Mouse (Mus musculus) lung, embryonic 16.5 days (tissue): ENCODE results near the gene Arhgef25. TPM values are rescaled to one million over a fixed set of nuclear protein-coding genes. Genes with fewer than 3 reads are reported as not detected.

Experiments
- ATAC-seq: fragments of 200-750 bp; cut with Nextera tagmentation; 2 replicates; pipeline ENCODE4 v1.8.0; 2017; ENCODE audit warnings: low read depth, mild to moderate bottlenecking, moderate library complexity
- H3K27ac ChIP-seq: fragments of 300-500 bp; sonication (generic); 2 replicates; pipeline ENCODE4 v1.5.1; 2014; ENCODE audit warnings: mild to moderate bottlenecking, control low read depth, low read length
- H3K27me3 ChIP-seq: fragments of 300-500 bp; sonication (generic); 2 replicates; pipeline ENCODE4 v1.6.1; 2014; ENCODE audit warnings: low read depth, low read length, mixed read lengths; ENCODE audit not compliant: control insufficient read depth, insufficient read depth
- H3K36me3 ChIP-seq: fragments of 300-500 bp; sonication (generic); 2 replicates; pipeline ENCODE4 v1.6.1; 2014; ENCODE audit warnings: low read length; ENCODE audit not compliant: control insufficient read depth, insufficient read depth
- H3K4me1 ChIP-seq: fragments of 300-500 bp; sonication (generic); replicated peaks from 2 replicates; pipeline ENCODE4 v1.6.1; 2014; ENCODE audit warnings: low read length, mixed read lengths; ENCODE audit not compliant: control insufficient read depth, insufficient read depth
- H3K4me2 ChIP-seq: fragments of 300-500 bp; sonication (generic); 2 replicates; pipeline ENCODE4 v1.6.1; 2014; ENCODE audit warnings: low read depth, low read length, control low read depth
- H3K4me3 ChIP-seq: fragments of 300-500 bp; sonication (generic); 2 replicates; pipeline ENCODE4 v1.5.1; 2014; ENCODE audit warnings: mild to moderate bottlenecking, low read length, control low read depth
- H3K9ac ChIP-seq: fragments of 300-500 bp; sonication (generic); 2 replicates; pipeline ENCODE4 v1.6.1; 2014; ENCODE audit warnings: low read length, control low read depth
- H3K9me3 ChIP-seq: fragments of 300-500 bp; sonication (generic); 2 replicates; pipeline ENCODE4 v1.6.1; 2016; ENCODE audit warnings: low read length; ENCODE audit not compliant: control insufficient read depth
- WGBS: fragments of 180-500 bp; shearing (Covaris S2); extraction: QIAGEN DNeasy Blood & Tissue Kit; methylation state at CpG from one replicate; pipeline ENCODE4 v1.1.7; 2014; 5-methylcytosine and 5-hydroxymethylcytosine counted together
- polyA plus RNA-seq: library from polyadenylated mRNA; unstranded; fragments of >200 nt; fragmentation: Nextera tagmentation; extraction: Ambion mirVana; gene quantifications from 2 replicates; pipeline ENCODE4 v1.2.1, GENCODE M21; 2015

Gene Arhgef25
- polyA plus RNA-seq, 1 experiment from 2014 or later: 60.3 TPM

- Histone ChIP-seq H3K36me3 (peaks cover 5% of the 10 kb centered on the region; the same call in 1 of the 2 replicates), H3K27me3 (no peaks in the 10 kb centered on the region), H3K4me1 (peaks cover 7% of the 10 kb centered on the region), H3K9ac (peak overlapping the region; percentile 80), H3K4me3 (peak overlapping the region; percentile 73), H3K4me2 (peak overlapping the region; percentile 69), H3K9me3 (no peaks in the 10 kb centered on the region), H3K27ac (no peak overlapping the region; the same call in 1 of the 2 replicates)
- WGBS: 1% methylated on average over 25 of the region's 25 CpGs
- ATAC-seq: peak; percentile 60
Observed at GRCm38 (mm10) chr10:127210961-127211405, 21.1 kb upstream of the Arhgef25 start.

DNA sequence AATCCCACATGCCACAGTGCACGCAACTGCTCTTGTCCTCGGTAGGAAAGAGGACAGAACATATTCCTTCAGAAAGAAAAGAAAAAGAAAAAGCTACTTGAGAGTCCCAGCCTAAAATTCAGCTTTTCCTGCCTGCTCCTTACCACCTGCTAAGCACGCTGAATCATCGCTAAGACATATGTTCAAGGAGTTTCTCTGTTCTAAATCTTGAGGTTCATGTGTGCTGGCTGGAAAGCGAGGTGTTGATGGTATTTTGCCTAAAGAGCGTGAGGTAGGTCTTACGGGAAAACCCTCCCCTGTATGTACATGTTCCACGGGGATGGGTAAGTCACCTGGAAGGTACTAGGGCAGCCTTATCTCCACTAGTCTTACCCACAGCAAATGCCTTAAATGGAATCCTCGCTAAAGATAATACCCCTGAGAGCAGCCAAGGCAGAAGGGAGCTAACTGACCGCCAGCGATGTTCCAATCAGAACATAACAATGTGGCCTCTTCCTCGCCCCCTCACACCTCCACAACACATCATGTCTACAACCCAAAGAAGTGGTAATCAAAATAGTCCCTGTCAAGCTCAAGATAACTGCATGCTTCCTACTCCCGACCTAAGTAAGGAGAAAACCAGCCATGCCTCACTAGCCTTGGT lies 20.2 kb upstream of the Arhgef25 start:
- peak overlapping the region; percentile 73 for H3K4me3 ChIP-seq
- peaks cover 10% of the 10 kb centered on the region for H3K4me1 ChIP-seq
- ATAC-seq: no peak
- 80% methylated on average over 13 of the region's 13 CpGs for WGBS
- H3K27me3 ChIP-seq: no peaks in the 10 kb centered on the region
- peak overlapping the region; percentile 69 for H3K4me2 ChIP-seq
- peaks cover 11% of the 10 kb centered on the region for H3K36me3 ChIP-seq
- H3K27ac ChIP-seq: no peak overlapping the region
- peak overlapping the region; percentile 80 for H3K9ac ChIP-seq
- H3K9me3 ChIP-seq: no peaks in the 10 kb centered on the region

GRCm38 (mm10) chr10:127208921-127209320 lies 19.0 kb upstream of the Arhgef25 start:
- WGBS: 68% methylated on average over 4 of the region's 4 CpGs
- H3K36me3 ChIP-seq: peaks cover 11% of the 10 kb centered on the region
- no peak overlapping the region for H3K9ac ChIP-seq
- no peak for ATAC-seq
- no peaks in the 10 kb centered on the region for H3K27me3 ChIP-seq
- H3K27ac ChIP-seq: no peak overlapping the region
- peaks cover 13% of the 10 kb centered on the region for H3K4me1 ChIP-seq
- H3K4me2 ChIP-seq: no peak overlapping the region
- no peaks in the 10 kb centered on the region for H3K9me3 ChIP-seq
- H3K4me3 ChIP-seq: no peak overlapping the region

DNA sequence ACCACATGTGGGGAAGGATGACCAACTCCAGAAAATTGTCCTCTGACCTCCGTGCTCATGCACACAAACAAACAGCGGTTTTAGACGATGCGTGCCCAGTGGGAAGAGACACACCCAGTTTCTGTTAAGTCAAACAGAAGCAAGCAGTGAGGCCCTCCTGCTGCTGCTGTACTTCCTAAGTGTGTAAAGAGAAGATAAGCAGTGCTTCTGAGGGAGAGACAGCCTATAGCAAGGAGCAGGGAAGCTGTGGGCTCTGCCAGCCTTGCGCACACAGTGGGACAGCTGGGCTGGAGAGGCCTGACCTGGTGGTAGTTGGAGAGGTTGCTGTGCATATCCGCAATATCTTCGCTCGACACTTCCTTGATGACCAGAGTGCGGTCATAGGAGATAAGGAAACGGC lies 15.5 kb upstream of the Arhgef25 start:
- 69% methylated on average over 10 of the region's 10 CpGs for WGBS
- ATAC-seq: no peak
- no peak overlapping the region for H3K4me3 ChIP-seq
- peaks cover 14% of the 10 kb centered on the region for H3K36me3 ChIP-seq
- no peak overlapping the region for H3K4me2 ChIP-seq
- H3K27ac ChIP-seq: no peak overlapping the region
- peaks cover 8% of the 10 kb centered on the region for H3K4me1 ChIP-seq
- no peaks in the 10 kb centered on the region for H3K27me3 ChIP-seq
- H3K9ac ChIP-seq: no peak overlapping the region
- H3K9me3 ChIP-seq: no peaks in the 10 kb centered on the region

DNA sequence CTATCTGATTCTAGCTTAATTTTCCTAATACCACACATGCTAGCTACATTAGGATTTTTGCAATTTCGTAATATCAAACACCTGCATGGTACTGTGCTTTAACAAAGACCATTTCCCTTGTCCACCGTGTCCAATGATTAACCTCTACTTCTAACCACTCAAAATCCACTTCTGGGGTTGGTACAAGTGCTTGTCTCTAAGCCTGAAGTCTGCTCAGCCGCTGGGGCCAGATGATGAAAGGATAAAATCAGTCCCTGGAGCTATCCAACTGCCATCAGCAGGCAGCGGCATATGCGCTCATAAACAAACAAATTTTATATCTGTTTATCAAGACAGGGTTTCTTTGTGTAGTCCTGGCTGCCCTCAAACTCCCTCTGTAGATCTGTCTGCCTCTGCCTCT lies 14.7 kb upstream of the Arhgef25 start:
- H3K4me1 ChIP-seq: peaks cover 6% of the 10 kb centered on the region
- no peaks in the 10 kb centered on the region for H3K9me3 ChIP-seq
- H3K36me3 ChIP-seq: peaks cover 16% of the 10 kb centered on the region
- ATAC-seq: peak; percentile 67
- WGBS: 53% methylated on average over 5 of the region's 5 CpGs
- no peak overlapping the region for H3K4me2 ChIP-seq
- no peaks in the 10 kb centered on the region for H3K27me3 ChIP-seq
- no peak overlapping the region for H3K9ac ChIP-seq
- H3K27ac ChIP-seq: no peak overlapping the region
- H3K4me3 ChIP-seq: no peak overlapping the region

DNA sequence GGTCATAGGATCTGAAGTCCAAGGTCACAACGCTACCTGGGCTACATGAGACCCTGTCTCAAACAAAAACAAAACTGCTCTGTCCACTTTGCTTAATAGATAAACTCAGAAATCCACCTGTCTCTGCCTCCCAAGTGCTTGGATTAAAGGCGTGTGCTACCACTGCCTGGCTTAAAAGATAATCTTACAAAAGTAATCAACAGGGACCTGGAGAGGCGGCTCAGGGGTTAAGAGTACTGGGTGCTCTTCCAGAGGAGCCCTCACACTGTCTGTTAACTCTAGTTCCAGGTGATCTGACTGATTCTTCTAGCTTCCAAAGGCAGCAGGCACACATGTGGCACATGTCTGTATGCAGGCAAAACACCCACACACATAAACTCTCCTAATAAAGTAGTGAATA lies 13.2 kb upstream of the Arhgef25 start:
- WGBS: 85% methylated on average over 3 of the region's 3 CpGs
- Histone ChIP-seq H3K27me3 (no peaks in the 10 kb centered on the region), H3K27ac (no peak overlapping the region), H3K36me3 (peaks cover 16% of the 10 kb centered on the region), H3K4me2 (no peak overlapping the region), H3K4me3 (no peak overlapping the region), H3K9ac (no peak overlapping the region), H3K9me3 (no peaks in the 10 kb centered on the region), H3K4me1 (peaks cover 6% of the 10 kb centered on the region)
- no peak for ATAC-seq

GRCm38 (mm10) chr10:127200279-127200678 lies 10.4 kb upstream of the Arhgef25 start:
- no peaks in the 10 kb centered on the region for H3K9me3 ChIP-seq

GRCm38 (mm10) chr10:127199474-127199873 lies 9.6 kb upstream of the Arhgef25 start:
- ATAC-seq: no peak
- 79% methylated on average over 11 of the region's 11 CpGs for WGBS

More at GRCm38 (mm10) chr10:127200279-127200678, 10.4 kb upstream of the Arhgef25 start:
- WGBS: 85% methylated on average over 8 of the region's 8 CpGs
- no peak overlapping the region for H3K4me2 ChIP-seq
- no peak overlapping the region for H3K4me3 ChIP-seq
- no peaks in the 10 kb centered on the region for H3K27me3 ChIP-seq
- H3K4me1 ChIP-seq: peaks cover 8% of the 10 kb centered on the region
- no peak overlapping the region for H3K27ac ChIP-seq
- H3K36me3 ChIP-seq: peaks cover 8% of the 10 kb centered on the region; the same call in 1 of the 2 replicates
- ATAC-seq: no peak
- no peak overlapping the region for H3K9ac ChIP-seq

DNA sequence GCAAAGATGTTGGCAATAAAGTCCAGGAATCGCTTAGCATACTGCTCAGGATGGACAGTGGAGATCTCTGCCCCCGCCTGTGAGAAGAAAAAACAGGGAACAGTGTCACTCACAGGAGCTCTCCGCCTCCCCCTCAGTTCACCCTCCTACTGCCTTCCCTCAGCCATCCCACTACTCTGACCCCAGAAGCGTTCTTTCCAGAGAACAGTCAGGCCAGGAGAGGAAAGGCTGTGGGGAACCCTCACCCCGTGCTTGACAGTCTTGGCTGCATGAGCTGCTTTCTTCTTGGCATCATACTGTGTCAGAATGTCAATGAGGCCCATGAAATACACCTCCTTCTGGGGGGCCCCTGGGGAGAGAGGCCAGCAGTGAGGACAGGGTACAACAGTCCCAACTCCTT lies 9.2 kb upstream of the Arhgef25 start:
- Histone ChIP-seq H3K4me2 (no peak overlapping the region), H3K4me1 (peaks cover 8% of the 10 kb centered on the region), H3K4me3 (no peak overlapping the region), H3K27me3 (no peaks in the 10 kb centered on the region), H3K36me3 (0 out of 2 replicates have a peak, but pooled peaks cover 5% of the 10 kb centered on the region), H3K9ac (no peak overlapping the region), H3K27ac (no peak overlapping the region), H3K9me3 (no peaks in the 10 kb centered on the region)
- no peak for ATAC-seq
- 73% methylated on average over 5 of the region's 5 CpGs for WGBS

More at GRCm38 (mm10) chr10:127199474-127199873, 9.6 kb upstream of the Arhgef25 start:
- Histone ChIP-seq H3K4me3 (no peak overlapping the region), H3K27ac (no peak overlapping the region), H3K9ac (no peak overlapping the region), H3K4me1 (peaks cover 4% of the 10 kb centered on the region), H3K9me3 (no peaks in the 10 kb centered on the region), H3K4me2 (no peak overlapping the region), H3K27me3 (no peaks in the 10 kb centered on the region), H3K36me3 (0 out of 2 replicates have a peak, but pooled peaks cover 5% of the 10 kb centered on the region)
